Mouse (Mus musculus) heart, postnatal 4 days (tissue): ENCODE results near the gene Mllt10. TPM values are rescaled to one million over a fixed set of nuclear protein-coding genes. Genes with fewer than 3 reads are reported as not detected.
"Not testable (repeated sequence)": the region's sequence is repeated elsewhere in the genome, so short reads cannot be mapped to it uniquely, and the experiment has no call there.

Experiments used
- DNase-seq: peaks from one replicate; pipeline ENCODE4 v3.0.0; 2021
- total RNA-seq, 2 experiments: library from RNA; stranded (reverse); gene quantifications; 2 replicates each; pipeline ENCODE4 v1.2.3; 2021

Gene Mllt10
- total RNA-seq, 2 experiments from 2014 or later, result 41.5 to 44.3 TPM

DNA sequence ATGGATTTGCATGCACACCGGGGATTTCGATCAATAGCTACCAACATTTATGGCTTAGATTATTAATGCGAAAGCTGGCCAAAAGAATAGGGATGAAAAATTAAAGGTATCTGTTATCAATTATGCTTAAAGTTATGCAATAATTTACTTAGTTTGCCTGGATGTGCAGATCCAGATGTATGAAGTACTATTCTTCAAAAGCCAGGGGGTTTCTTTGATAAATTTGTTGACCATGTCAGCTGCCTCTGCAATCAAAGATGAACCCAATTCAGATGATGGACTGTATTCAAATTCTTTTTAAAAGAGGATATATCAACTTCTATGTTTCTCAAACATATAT, 3.2 kb upstream of the Mllt10 start:
- no peak for DNase-seq

DNA sequence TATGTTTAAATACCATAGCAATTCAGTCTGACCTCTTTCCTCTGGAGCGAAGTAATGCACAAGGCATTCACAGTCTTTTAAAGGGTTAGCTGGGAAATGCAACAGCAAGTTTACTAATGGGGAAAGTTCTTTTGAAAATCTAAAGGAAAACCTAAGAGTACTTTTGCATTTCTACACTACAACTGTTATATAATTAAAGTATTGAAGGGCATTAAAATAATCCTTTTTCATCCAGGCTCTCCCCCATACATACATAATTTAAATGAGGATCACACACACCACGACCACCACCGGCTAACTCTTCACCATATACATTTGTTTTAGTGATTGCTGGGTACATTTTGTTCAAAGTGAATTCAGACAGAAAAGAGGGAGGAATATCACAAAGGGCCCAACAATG, 2.5 kb upstream of the Mllt10 start:
- no peak for DNase-seq

DNA sequence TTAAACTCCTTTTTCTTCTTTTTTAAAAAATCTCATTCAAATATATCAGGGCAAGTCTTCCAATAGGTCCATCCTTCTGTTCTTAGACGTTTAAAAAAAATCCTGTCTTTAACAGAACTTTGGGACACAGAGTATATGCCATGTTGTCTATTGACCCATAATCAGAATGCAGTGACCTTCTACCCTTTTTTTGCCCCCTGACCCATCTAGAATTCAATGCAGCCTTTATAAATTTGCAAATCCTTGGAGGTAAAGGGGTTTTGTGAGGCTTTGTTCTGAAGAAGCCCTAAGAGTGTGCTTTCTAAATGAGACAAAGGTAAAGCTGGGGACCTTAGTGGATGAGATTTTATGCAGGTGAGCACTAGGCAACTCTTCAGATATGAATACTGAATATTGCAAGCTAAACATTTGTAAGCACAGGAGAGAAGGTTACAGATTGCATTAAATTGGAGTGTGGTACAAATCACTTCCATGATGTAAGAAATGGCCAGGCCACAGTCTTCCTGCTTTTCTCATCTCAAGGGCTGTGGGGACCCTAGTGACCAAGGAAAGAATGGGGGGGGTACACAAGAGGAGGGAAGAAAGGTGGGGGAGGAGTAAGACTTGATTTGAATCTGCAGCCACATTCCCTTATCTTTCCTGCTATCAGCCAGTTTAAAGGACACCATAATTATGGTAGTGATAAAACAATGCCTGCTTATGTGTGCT, 1.6 kb upstream of the Mllt10 start:
- DNase-seq, result no peak

DNA sequence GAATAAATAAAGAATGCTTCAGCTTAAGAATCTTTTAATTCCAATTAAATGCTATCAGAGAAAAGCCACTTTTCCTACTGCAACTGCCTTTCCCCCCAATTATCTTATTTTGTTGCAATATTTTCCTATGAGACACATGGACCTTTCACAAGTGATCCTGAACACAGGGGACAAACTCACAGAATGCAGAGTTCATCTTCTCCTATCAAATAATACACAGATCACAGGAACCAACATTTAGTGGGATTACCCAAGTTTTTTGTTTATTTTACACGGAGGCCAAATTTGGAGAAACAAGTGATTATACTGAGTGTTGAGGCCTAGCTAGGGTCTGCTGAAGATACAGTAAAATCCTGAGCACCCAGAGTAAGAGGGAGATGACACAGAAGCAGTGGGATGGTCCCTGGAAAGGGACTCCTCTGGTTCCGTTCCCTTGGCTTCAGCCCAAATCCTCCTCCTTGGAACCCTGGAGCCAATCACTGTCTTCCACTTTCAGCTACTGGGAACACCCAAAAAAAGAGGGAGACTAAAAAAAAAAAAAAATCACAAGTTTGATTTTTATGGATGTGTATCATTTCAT, 996 bp upstream of the Mllt10 start:
- DNase-seq, result peak; percentile 82

DNA sequence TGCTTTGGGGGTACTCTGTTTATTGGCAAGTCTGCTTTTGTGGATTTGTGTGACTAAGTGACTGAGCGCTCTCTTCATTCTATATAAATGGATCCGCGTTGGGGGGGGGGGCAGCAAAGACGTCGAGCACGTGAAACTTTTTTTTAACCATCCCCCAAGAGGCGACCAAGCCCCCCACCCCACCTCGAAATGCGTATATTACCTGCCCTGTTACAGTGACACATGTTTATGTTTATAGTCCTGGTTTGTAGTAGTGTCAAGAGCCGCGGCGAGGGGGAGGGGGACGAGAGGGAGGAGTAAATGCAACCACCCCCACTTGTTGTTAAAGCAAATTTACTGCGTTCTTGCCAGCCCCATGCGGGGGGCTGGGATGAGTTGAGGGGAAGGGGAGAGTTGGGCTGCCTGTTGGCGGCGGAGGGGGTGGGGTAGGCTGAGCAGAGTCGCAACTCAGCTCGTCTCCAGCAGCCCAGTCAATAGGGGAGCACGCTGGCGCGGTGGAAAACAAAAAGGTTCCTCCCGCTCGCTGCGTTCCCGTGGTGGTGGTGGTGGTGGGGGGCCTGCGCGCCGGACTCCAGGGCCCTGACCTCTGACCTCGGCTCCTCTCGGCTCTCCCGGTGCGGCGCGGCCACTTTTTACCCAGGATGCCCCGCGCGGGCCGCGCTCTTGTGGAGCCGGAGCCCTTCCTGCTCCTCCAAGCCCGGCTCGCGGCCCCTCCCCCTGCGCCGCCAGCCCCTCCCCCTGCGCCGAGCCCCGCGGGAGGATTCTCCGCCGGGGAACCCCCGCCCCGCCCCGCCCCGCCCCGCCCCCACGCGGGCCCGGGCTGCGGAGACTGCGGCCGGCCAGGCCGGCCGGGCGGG, 1.1 kb downstream of the Mllt10 start:
- DNase-seq, result peak; percentile 97

DNA sequence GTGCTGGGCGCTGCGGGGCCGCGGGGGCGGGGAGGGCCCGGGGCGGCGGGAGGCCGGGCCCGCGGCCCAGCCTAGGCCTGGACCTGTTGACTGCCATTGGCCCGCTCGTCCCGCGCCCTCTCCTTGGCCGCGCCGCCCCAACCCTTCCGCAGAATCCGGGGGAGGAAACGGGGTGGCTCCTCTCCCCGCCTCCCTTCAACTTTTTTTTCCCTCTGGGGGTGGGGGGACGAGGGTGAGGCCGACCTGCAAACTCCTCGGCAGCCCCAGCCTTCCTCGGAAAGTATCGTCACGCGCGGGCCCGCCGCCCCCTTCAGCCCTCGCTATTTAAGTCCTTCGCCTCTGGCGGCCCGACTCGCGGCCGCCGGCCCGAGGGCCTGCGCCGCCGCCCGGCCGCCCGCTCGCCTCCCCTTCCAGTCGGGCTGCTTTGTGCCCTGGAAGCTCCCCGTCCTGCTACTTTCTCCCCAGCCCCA, 1.8 kb downstream of the Mllt10 start:
- peak; percentile 97 for DNase-seq

DNA sequence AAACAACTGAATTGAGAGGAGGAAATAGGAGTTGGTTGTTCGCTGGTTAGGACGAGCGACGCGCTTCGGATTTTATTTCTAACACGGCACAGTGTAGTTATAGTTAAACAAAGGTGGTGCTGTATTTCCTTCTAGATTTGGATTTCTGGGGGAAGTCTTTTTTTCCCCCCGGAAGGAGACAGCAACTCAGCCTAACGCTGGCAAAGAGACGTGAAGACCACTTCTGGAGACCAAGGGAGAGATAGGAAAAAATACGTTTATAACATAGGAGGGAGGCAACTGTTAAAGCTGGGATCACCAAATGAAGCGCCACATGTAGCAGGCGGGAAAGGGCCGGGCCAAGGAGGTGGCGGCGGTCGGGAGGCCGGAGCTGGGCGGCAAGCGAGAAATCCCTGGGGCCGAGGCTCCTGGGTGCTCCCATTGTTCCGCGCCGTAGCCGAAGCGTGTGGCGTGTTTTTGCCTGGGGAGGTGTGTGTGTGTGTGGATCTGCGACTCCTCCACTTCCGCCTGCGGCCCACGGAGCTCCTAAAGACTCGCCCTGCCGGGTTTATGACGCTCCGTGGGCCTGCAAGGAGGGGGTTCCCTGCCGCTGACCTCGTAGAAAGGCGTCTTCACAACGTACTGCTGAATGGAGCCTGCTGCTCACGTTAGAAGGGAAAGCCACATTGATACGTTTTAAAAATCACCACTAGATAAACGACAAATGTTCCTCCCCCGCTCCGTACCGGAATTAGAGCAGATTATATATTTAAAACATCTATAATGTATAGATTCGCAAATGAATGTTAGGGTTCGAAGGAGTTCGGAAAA, 2.5 kb downstream of the Mllt10 start:
- peak; percentile 75 for DNase-seq

DNA sequence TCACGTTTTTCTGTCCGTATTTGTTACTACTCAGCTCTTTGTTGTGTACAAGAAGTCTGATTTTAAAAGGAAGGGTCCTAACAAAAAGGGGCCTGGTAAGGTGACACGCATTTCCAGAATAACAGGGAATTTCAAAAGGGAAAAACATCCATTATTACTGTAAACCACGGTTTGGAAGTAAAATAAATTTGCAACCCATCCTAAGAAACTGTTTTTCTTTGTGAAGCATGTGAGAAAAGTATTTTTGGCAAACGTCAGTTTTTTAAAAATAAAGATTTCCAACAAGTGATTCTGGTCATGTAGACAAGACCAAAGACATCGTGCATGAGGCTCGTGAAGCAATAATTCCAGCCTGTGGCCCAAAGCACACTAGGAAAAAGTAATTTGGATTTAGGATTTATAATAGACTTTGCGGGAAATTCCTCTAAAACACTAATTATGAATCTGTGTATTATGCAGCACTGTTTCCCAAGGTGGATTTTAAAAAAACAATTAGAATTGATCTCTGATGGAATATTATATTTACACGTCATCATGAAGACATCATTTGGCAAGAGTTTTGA, 3.2 kb downstream of the Mllt10 start:
- DNase-seq, result no peak

DNA sequence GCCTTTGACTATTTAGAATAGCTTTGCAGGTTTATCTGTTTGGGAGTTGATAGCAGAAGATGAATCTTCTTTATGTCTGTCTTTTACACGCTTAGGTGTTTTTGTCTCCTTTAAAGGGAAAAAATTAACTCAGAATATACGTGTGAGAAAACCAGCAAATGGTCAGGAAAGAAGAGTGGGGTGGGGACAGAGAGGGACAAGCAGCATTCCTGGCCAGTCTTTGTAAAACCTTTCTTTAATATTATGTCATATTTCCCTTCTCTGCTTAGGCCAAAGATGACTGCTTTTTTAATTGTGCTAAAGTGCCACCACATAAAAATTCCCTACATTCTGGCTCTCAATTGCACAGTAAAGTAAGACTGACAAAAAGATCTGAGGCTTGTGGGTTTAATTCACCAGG, 4.0 kb downstream of the Mllt10 start:
- no peak for DNase-seq

DNA sequence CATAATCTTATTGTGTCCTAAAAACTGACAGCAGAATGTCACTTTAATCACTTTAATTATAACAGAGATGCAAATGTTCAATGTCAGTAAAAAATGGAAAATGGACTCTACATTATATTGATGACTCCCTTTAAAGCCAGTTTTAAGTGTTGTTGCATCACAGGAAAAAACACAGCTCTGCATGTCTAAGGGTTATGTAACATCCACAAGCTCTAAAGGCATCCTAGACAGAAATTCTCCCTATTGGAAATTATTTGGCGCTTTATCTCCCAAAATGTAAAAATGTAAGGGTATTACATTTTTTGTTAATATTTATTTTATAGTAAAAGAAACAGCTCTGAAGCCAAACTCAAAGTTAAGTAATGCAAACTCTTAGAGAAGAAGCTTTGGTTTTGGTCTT, 4.9 kb downstream of the Mllt10 start:
- no peak for DNase-seq

DNA sequence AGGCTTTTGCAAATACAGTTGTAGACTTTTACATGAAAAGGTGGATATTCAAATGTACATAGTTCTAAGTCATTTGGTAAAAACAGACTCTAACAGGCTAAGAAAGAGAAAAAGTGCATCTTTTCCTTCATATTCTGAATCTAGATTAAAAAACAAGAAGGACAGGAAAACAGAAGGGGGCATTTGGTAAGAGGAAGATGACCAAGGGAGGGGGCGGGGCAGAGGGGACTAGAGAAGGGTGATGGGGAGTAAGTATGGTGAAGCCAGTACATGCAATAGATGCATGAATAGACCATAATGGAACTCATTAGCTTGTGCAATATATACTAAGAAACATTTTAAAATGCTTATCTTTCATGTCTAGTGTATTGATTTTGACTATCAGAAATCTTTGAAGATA, 5.4 kb downstream of the Mllt10 start:
- DNase-seq, result no peak

DNA sequence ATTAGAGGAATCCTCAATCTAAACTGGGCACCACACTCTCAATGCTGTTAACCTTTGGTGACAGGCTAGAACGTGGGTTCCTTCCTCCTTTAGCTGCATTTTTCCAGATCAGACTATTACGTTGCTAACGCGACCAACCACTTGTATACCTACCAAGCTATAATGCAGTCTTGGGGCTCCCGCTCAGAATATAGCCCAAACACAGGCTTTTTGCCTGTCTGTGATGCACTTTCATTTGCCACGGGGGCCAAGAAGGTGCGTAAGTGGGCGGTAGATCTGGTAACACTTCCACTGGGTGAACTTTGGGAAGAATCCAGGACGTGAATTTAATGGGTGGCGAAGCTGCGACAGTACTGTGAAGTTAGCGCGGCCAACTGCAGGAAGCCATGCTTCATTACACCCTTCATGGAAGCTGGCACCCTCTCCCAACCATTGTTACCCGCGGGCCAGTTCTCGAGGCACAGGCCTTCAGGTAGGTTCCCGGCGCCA, 8.8 kb downstream of the Mllt10 start:
- DNase-seq, result peak; percentile 67

DNA sequence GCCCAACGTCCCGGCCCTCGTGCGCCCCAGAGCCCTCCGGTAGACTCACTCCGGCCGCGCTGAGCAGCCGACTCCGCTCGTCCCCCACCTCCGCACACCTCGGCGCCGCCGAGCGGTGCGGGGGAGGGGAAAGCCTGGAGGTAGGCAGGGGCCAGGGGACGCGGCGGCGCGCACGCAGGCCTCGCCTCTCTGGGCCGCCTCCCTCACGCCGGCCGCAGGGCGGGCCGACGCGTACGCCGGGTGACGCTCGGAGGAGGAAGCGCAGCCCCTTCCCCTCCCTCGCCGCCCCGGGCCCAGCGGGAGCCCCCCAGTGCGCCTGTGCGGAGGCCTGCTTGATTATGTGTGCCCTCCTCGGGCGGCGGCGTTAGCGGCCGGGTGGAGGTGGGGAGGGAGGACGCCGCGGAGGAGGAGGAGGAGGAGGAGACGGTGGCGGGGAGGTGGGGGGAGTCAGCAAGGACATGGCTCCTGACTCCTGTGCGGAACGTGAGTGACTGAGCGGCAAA, 9.4 kb downstream of the Mllt10 start:
- DNase-seq, result peak; percentile 93

DNA sequence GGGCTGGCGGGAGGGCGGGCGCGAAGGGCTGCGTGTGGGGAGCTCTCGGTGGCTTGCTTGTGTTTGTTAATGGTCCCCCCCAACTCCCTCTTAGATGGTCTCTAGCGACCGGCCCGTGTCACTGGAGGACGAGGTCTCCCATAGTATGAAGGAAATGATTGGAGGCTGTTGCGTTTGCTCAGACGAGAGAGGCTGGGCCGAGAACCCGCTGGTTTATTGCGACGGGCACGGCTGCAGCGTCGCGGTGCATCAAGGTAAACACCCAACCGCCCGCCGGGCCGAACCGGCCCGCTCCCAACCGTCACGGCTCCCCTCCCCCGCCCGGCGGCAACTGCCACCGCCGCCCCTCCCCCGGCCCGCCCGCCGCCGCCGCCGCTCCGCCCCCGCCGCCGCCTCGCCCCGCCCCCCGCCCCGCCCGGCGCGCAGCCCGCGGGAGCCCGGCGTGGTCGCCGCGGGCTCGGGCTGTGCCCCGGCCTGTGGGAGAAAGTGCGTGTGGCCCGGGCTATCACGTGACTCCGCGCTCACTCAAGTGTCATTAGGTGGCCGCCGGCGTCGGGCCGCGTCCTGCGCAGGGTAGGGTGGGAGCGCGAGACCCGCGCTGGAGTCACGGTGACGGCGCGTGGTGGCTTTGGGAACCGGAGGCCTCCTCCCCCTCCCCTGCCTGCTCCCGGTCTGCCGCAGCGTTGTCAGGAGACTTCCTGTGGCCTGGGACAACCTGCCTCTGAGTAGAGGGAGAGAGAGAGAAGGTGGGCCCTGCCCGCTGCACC, 10.1 kb downstream of the Mllt10 start:
- DNase-seq, result peak; percentile 82

DNA sequence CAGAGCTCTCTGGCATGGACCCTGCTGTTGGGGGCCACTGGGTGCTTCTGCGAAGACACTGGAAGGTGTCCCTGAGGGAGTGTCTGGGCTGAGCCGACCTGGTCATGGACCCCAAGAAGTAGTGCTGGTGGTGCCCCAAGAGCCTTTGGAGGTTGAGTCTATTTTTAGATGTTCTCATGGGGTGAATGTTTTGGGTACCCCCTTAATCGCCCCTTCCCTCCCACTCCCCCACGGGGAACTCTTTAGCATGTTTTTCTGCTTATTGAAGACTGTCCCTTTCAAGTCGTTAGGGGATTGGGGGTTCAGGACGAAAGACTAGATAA, 10.6 kb downstream of the Mllt10 start:
- DNase-seq, result no peak

DNA sequence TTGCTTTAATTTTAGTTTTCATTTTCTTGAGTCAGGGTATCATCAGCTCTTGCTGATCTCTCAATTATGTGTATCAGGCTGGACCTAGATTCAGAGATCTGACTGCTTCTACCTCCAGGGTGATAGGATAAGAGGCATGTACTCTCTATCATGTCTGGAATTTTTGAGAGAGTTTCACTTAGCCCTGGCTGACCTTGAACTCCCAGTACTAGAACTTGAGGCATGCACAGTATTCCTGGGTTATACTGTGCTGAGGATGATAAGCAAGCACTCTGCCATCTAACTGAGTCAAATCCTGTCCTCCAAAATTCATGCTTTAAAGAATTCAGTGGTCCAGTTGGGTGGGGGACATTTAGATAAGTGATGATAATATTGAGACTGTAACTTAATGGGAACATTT, 11.4 kb downstream of the Mllt10 start:
- no peak for DNase-seq

DNA sequence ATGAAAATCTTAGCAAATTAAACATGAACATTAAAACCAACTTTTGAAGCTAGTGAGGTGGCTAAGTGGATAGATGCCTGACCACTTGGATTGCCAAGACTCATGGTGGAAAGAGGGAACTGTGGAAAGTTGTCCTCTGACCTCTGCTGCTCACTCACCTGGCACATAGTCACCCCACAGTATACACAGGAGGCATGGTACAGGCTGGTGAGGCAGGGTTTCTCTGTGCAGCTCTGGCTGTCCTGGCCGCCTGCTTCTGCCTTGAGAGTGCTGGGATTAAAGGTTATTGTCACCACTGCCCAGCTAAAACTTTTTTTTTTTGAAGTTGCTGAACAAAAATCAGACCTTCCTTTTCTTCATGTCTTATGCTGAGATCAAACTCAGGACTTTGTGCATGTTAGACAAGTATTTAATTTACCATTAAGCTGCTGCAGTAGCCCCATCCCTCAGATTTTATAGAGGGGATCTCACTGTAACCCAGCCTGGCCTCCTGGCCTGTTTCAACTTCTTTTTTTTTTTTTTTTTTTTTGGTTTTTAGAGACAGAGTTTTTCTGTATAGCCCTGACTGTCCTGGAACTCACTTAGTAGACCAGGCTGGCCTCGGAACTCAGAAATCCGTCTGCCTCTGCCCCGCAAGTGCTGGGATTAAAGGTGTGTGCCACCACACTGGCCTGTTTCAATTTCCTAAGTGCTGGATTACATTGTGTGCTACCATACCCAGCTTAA, 13.2 kb downstream of the Mllt10 start:
- DNase-seq, result no peak

DNA sequence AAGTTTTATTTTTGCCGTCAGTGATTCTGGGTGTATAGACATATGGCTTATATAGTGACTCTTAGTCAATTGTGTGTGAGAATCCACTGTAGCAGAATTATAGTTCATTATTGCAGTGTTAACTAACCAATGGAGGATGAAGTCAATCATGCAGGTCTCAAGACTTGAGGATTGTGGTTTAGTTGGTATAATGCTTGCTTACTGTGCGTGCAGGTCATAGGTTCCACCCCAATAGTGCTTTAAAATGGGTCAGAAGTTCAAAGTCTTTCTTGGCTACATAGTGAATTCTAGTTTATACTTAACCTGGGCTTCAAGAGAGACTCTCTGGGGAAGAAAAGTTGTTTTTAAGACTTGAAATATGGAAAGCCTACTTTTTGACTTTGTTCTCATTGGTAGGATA, 16.9 kb downstream of the Mllt10 start:
- DNase-seq, result no peak

DNA sequence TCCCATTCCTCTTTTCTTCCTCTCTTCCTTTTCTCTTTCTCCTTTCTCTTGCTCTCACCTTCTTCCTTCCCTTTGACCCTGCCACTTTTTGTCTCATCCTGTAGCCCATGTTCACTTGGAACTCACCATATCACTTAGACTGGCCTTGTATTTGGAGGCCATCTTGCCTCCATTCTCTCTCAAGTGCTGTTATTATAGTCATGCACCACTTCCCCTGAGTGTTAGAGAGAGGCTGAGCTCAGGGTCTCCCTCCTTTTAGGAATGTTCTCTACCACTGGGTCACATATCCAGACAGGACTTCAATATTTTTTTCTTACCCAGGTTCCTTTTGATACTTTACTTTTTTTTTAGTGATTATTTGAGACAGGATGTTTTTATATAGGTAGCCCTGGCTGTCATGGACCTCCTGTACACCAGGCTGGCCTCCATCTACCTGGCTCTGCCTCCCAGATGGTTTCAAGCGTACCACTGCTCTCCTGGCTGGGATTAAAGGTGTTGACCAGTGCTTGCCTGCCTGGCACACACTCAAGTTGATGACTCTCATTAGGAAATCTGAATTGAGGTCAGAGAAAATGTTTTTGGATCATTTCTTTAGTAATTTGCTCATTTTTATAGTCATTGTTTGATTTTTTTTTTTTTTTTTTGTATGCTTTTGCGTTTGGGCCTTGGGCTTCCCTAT, 25.3 kb downstream of the Mllt10 start:
- no peak for DNase-seq

DNA sequence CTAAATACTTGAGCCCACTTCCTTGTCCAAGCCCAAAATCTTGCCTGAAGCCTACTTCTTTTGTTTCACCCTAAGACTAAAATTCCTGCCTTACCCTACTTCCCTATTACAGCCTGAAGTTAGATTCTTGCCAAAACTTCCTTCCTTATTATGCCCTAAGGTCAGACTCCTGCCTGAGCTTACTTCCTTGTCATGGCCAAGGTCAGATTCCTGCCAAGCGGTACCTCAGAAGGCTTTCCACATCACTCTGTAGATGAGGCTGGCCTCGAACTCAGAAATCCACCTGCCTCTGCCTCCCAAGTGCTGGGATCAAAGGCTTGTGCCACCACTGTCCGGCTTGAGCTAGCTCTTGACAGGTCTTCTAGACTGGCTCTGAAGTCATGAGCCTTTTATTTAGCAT, 32.7 kb downstream of the Mllt10 start:
- DNase-seq, result not testable (repeated sequence)
